Mouse (Mus musculus): ENCODE measurements at regions not wholly inside any gene's neighbourhood (a gene's known extent, or its start where the extent isn't known, plus 50 kb on each side); places are given as distances from the start of the nearest gene placed in this dataset.

GRCm38 (mm10) chr2:174848981-174849681 lies 88.7 kb downstream of the Edn3 start:
- Histone ChIP-seq H3K27ac (no peak overlapping the region), H3K27me3 (ENCODE audit: insufficient read depth, low read length) (no peaks in the 10 kb centered on the region), H3K9ac (ENCODE audit: low read depth, low read length) (no peak overlapping the region), H3K4me2 (ENCODE audit: low read length) (no peak overlapping the region), H3K9me3 (replicated peaks; ENCODE audit: low read length) (no peaks in the 10 kb centered on the region), H3K36me3 (ENCODE audit: insufficient read depth, low read length) (no peaks in the 10 kb centered on the region), H3K4me3 (replicated peaks; ENCODE audit: low read depth, low read length) (no peak overlapping the region), H3K4me1 (replicated peaks; ENCODE audit: insufficient read depth, low read length) (no peaks in the 10 kb centered on the region)
- ATAC-seq (replicated peaks; ENCODE audit: low FRiP score, low read depth) (no peak), DNase-seq (ENCODE audit: low spot score) (no peak)
- 45% methylated on average over 16 of the region's 16 CpGs for WGBS
- TF ChIP-seq CTCF (IDR thresholded peaks at IDR 0.05; ENCODE audit: low read depth): no peak

DNA sequence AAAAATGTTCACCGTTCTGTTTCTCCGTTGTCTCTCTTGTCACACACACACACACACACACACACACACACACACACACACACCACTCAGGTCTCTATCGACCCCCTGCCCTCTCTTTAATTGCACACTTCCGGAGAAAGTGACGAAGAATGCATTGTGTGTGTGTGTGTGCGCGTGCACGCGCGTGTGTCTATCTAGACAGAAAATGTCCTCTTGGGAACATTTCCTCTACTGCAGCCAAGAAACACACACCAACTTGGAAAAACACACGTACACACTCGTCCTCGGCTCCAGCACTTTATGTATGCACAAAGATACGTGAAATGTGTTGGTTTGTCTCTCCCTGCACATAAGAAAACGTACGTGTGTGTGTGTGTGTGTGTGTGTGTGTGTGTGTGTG lies 90.4 kb downstream of the Edn3 start:
- peak; percentile 43 for DNase-seq (ENCODE audit: low spot score)
- no peak for TF ChIP-seq CTCF (IDR thresholded peaks at IDR 0.05; ENCODE audit: low read depth)
- 0 out of 2 replicates have a peak overlapping the region, but pooled peaks have one; percentile 4 for H3K4me2 ChIP-seq (ENCODE audit: low read length)

DNA sequence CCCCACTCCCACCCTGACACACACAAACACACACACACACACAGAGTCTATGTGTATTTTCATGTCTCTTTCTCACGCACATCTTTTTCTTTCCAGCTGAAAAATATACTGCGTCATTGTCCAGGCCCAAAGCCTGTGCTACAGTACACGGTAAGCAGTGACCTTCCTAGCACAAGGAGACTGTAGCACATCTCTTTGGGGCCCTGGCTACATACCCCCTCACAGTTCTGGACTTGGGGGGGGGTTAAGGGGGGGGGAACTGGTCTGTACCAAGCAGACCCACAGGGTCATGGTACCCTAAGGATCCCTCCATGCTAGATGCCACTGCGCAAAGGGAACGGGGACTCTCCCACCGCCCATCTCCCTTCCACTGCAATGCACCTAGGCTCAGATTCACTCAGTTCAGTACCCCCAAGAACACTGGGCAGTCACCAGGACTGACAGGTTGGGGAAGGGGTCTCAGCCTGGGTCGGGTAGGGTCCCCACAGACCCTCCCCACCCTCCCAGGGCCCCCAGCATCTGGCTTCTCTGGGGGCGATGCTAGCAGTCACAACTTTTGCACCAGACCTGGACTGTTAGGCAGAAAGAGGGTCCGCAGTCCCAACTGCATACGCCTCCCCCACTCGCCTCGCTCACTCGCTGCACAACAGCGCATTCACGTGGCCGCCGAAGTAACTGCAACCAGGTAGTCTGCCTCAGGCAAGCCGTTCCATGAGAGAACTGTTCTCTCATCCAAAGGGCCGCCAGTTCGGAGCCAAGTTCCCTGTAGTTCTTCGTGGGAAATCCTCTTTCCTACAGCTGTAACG lies 91.3 kb downstream of the Edn3 start:
- peak; percentile 95 for TF ChIP-seq CTCF (IDR thresholded peaks at IDR 0.05; ENCODE audit: low read depth)
- no peaks in the 10 kb centered on the region for H3K9me3 ChIP-seq (replicated peaks; ENCODE audit: low read length)
- DNase-seq (ENCODE audit: low spot score) (peak; percentile 89), ATAC-seq (replicated peaks; ENCODE audit: low FRiP score, low read depth) (peak; percentile 70)
- H3K27ac ChIP-seq: no peak overlapping the region
- H3K27me3 ChIP-seq (ENCODE audit: insufficient read depth, low read length): no peaks in the 10 kb centered on the region
- no peak overlapping the region for H3K4me2 ChIP-seq (ENCODE audit: low read length)
- no peak overlapping the region for H3K9ac ChIP-seq (ENCODE audit: low read depth, low read length)
- WGBS: 13% methylated on average over 22 of the region's 22 CpGs
- no peaks in the 10 kb centered on the region for H3K4me1 ChIP-seq (replicated peaks; ENCODE audit: insufficient read depth, low read length)
- no peaks in the 10 kb centered on the region for H3K36me3 ChIP-seq (ENCODE audit: insufficient read depth, low read length)
- H3K4me3 ChIP-seq (replicated peaks; ENCODE audit: low read depth, low read length): no peak overlapping the region

More for the DNA sequence above, 90.4 kb downstream of the Edn3 start:
- no peak for ATAC-seq (replicated peaks; ENCODE audit: low FRiP score, low read depth)
- H3K36me3 ChIP-seq (ENCODE audit: insufficient read depth, low read length): no peaks in the 10 kb centered on the region
- H3K9me3 ChIP-seq (replicated peaks; ENCODE audit: low read length): no peaks in the 10 kb centered on the region
- WGBS: 27% methylated on average over 16 of the region's 16 CpGs
- H3K27ac ChIP-seq: no peak overlapping the region
- no peaks in the 10 kb centered on the region for H3K27me3 ChIP-seq (ENCODE audit: insufficient read depth, low read length)
- no peaks in the 10 kb centered on the region for H3K4me1 ChIP-seq (replicated peaks; ENCODE audit: insufficient read depth, low read length)
- no peak overlapping the region for H3K4me3 ChIP-seq (replicated peaks; ENCODE audit: low read depth, low read length)
- H3K9ac ChIP-seq (ENCODE audit: low read depth, low read length): no peak overlapping the region

DNA sequence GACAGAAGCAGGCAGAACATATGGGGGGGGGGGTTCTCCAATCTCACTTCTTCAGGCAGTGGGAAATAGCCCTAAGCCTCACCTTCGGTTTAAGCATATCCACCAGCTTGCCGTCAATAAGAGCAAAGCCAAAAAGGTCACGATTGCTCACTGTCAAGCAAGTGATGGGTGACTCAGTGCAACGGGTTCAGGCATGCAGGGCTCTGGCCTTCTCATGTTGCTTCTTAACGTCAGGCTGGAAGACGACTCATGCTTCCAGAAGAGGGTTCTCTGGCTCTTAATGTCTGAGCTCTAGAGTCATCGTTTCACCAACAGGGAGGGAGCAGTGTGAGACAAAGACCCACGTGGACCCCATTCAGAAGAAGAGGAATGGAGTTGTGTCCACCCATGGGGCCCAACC lies 93.4 kb downstream of the Edn3 start:
- Histone ChIP-seq H3K9ac (ENCODE audit: low read depth, low read length) (no peak overlapping the region), H3K27me3 (ENCODE audit: insufficient read depth, low read length) (no peaks in the 10 kb centered on the region)
- 71% methylated on average over 8 of the region's 8 CpGs for WGBS

GRCm38 (mm10) chr2:174855548-174855947 lies 95.1 kb downstream of the Edn3 start:
- Histone ChIP-seq H3K36me3 (ENCODE audit: insufficient read depth, low read length) (no peaks in the 10 kb centered on the region), H3K4me2 (ENCODE audit: low read length) (no peak overlapping the region), H3K9me3 (replicated peaks; ENCODE audit: low read length) (no peaks in the 10 kb centered on the region), H3K27me3 (ENCODE audit: insufficient read depth, low read length) (no peaks in the 10 kb centered on the region), H3K4me1 (replicated peaks; ENCODE audit: insufficient read depth, low read length) (0 out of 2 replicates have a peak, but pooled peaks cover 6% of the 10 kb centered on the region), H3K27ac (no peak overlapping the region), H3K4me3 (replicated peaks; ENCODE audit: low read depth, low read length) (no peak overlapping the region), H3K9ac (ENCODE audit: low read depth, low read length) (no peak overlapping the region)
- DNase-seq (ENCODE audit: low spot score) (no peak), ATAC-seq (replicated peaks; ENCODE audit: low FRiP score, low read depth) (no peak)
- 70% methylated on average over 8 of the region's 8 CpGs for WGBS
- TF ChIP-seq CTCF (IDR thresholded peaks at IDR 0.05; ENCODE audit: low read depth): no peak

More for the DNA sequence above, 93.4 kb downstream of the Edn3 start:
- no peak for DNase-seq (ENCODE audit: low spot score)
- no peaks in the 10 kb centered on the region for H3K9me3 ChIP-seq (replicated peaks; ENCODE audit: low read length)
- H3K27ac ChIP-seq: no peak overlapping the region
- no peak overlapping the region for H3K4me3 ChIP-seq (replicated peaks; ENCODE audit: low read depth, low read length)
- 0 out of 2 replicates have a peak, but pooled peaks cover 6% of the 10 kb centered on the region for H3K4me1 ChIP-seq (replicated peaks; ENCODE audit: insufficient read depth, low read length)
- no peak for ATAC-seq (replicated peaks; ENCODE audit: low FRiP score, low read depth)
- no peak overlapping the region for H3K4me2 ChIP-seq (ENCODE audit: low read length)
- no peak for TF ChIP-seq CTCF (IDR thresholded peaks at IDR 0.05; ENCODE audit: low read depth)
- no peaks in the 10 kb centered on the region for H3K36me3 ChIP-seq (ENCODE audit: insufficient read depth, low read length)

DNA sequence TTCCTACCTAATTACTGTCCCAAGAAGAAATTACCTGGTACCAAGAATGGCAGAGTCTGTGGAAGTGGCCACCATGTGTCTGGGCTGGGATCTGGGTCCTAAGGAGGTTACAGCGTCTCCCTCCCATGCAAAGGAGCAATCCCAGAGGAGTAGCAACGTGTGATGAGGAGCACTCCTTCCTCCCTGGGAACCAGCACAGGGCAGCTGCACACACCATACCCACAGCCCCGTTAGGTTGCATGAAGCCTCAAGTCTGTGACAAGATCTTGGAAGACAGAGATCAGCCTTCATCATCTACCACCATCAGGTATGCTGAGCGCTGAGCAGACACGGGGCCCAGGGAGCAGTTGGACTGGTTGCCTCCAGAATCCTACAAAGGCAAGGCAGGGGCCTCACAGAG lies 95.7 kb downstream of the Edn3 start:
- TF ChIP-seq CTCF (IDR thresholded peaks at IDR 0.05; ENCODE audit: low read depth): no peak
- H3K9me3 ChIP-seq (replicated peaks; ENCODE audit: low read length): no peaks in the 10 kb centered on the region
- H3K4me3 ChIP-seq (replicated peaks; ENCODE audit: low read depth, low read length): no peak overlapping the region
- 0 out of 2 replicates have a peak, but pooled peaks cover 6% of the 10 kb centered on the region for H3K4me1 ChIP-seq (replicated peaks; ENCODE audit: insufficient read depth, low read length)
- 92% methylated on average over 5 of the region's 5 CpGs for WGBS
- ATAC-seq (replicated peaks; ENCODE audit: low FRiP score, low read depth) (no peak), DNase-seq (ENCODE audit: low spot score) (no peak)
- H3K27ac ChIP-seq: no peak overlapping the region
- H3K27me3 ChIP-seq (ENCODE audit: insufficient read depth, low read length): no peaks in the 10 kb centered on the region
- no peak overlapping the region for H3K9ac ChIP-seq (ENCODE audit: low read depth, low read length)
- no peak overlapping the region for H3K4me2 ChIP-seq (ENCODE audit: low read length)
- H3K36me3 ChIP-seq (ENCODE audit: insufficient read depth, low read length): no peaks in the 10 kb centered on the region
